Mouse (Mus musculus): Measurements from ENCODE around the gene Limch1.

- TF ChIP-seq FLI1 (IDR thresholded peaks at IDR 0.05; ENCODE audit: low read length), result no peak
- no peak for TF ChIP-seq GATA1 (IDR thresholded peaks at IDR 0.05; ENCODE audit: borderline replicate concordance, low read length)
Measured at GRCm38 (mm10) chr5:66869545-66869944, 123.9 kb downstream of the Limch1 start.
